Mouse (Mus musculus) lung, embryonic 16.5 days (tissue): Measurements from ENCODE around the gene Ocel1. TPM values are rescaled to one million over a fixed set of nuclear protein-coding genes. Genes with fewer than 3 reads are reported as not detected.

Source experiments
- ATAC-seq: fragments of 200-750 bp; cut with Nextera tagmentation; 2 replicates; pipeline ENCODE4 v1.8.0; 2017; ENCODE audit warnings: low read depth, mild to moderate bottlenecking, moderate library complexity
- H3K27ac ChIP-seq: fragments of 300-500 bp; sonication (generic); 2 replicates; pipeline ENCODE4 v1.5.1; 2014; ENCODE audit warnings: mild to moderate bottlenecking, control low read depth, low read length
- H3K27me3 ChIP-seq: fragments of 300-500 bp; sonication (generic); 2 replicates; pipeline ENCODE4 v1.6.1; 2014; ENCODE audit warnings: low read depth, low read length, mixed read lengths; ENCODE audit not compliant: control insufficient read depth, insufficient read depth
- H3K36me3 ChIP-seq: fragments of 300-500 bp; sonication (generic); 2 replicates; pipeline ENCODE4 v1.6.1; 2014; ENCODE audit warnings: low read length; ENCODE audit not compliant: control insufficient read depth, insufficient read depth
- H3K4me1 ChIP-seq: fragments of 300-500 bp; sonication (generic); replicated peaks from 2 replicates; pipeline ENCODE4 v1.6.1; 2014; ENCODE audit warnings: low read length, mixed read lengths; ENCODE audit not compliant: control insufficient read depth, insufficient read depth
- H3K4me2 ChIP-seq: fragments of 300-500 bp; sonication (generic); 2 replicates; pipeline ENCODE4 v1.6.1; 2014; ENCODE audit warnings: low read depth, low read length, control low read depth
- H3K4me3 ChIP-seq: fragments of 300-500 bp; sonication (generic); 2 replicates; pipeline ENCODE4 v1.5.1; 2014; ENCODE audit warnings: mild to moderate bottlenecking, low read length, control low read depth
- H3K9ac ChIP-seq: fragments of 300-500 bp; sonication (generic); 2 replicates; pipeline ENCODE4 v1.6.1; 2014; ENCODE audit warnings: low read length, control low read depth
- H3K9me3 ChIP-seq: fragments of 300-500 bp; sonication (generic); 2 replicates; pipeline ENCODE4 v1.6.1; 2016; ENCODE audit warnings: low read length; ENCODE audit not compliant: control insufficient read depth
- WGBS: fragments of 180-500 bp; shearing (Covaris S2); extraction: QIAGEN DNeasy Blood & Tissue Kit; methylation state at CpG from one replicate; pipeline ENCODE4 v1.1.7; 2014; 5-methylcytosine and 5-hydroxymethylcytosine counted together
- polyA plus RNA-seq: library from polyadenylated mRNA; unstranded; fragments of >200 nt; fragmentation: Nextera tagmentation; extraction: Ambion mirVana; gene quantifications from 2 replicates; pipeline ENCODE4 v1.2.1, GENCODE M21; 2015

Gene Ocel1
- polyA plus RNA-seq, 1 experiment from 2014 or later: 5.9 TPM

DNA sequence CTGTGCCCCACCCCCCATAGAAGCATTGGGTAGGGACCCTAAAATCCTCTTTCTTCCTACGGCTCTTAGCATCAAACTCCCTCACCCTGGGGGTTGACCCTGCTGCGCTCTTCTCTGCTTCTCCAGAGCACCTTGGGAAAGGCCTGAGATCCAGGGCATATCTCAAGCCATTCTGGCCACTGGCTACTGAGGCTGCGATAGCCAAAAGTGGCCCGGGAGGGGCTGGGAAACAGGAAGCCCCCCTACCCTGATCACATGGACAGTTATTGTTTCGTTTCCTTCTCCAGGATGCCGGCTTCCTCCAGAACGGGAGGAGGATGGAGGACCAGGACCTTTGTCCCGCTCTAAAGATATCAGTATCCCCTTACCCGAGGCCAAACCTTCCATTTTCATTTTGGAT lies 24.5 kb downstream of the Ocel1 start, which contains the start of gene Ushbp1:
Ushbp1 (minus strand) TSS at position 174 of the 400 bp plus-strand sequence.
- Histone ChIP-seq H3K4me3 (peak within 1 kb of the TSS; percentile 92), H3K27ac (peak within 1 kb of the TSS; percentile 88), H3K4me1 (peaks cover 16% of the 10 kb centered on the region), H3K9ac (peak within 1 kb of the TSS; percentile 52), H3K4me2 (peak within 1 kb of the TSS; percentile 93), H3K27me3 (no peaks in the 10 kb centered on the region), H3K36me3 (peaks cover 11% of the 10 kb centered on the region), H3K9me3 (no peaks in the 10 kb centered on the region)
- WGBS: 66% methylated on average over 9 of the region's 9 CpGs
- ATAC-seq: no peak

DNA sequence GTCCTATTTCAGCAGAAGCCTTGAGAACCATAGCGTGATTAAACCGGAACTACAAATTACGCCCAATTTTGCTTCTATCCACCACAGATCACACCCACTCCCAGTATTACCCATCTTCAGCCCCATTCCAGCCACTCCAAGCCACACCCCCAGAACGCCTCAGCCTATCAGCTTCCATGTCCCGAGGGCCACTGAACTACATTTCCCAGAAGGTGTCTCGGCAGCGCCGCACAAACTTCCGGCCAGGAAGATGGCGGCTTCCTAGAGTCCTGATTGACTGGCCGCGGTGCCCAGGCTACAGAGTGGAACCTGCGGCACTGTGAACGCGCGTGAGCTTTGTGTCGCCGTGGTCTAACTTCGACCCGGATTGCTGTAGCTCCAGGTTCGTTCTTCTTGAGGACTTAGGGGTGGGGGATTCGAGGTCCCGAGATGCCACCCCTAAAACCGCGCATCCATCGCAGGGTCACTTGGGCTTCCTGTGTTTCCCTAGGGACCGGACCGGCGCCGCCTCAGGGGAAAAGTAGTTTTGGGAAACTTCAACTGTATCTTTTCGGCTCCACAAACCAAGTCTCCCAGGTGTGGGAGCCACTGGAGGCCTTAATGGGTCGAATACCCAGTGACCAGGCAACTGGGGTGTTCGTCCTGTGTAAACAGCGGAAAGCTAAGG lies 25.7 kb downstream of the Ocel1 start, which contains the start of gene Babam1:
Babam1 (plus strand) TSS at position 223 of the 667 bp plus-strand sequence.
- Histone ChIP-seq H3K27me3 (no peaks in the 10 kb centered on the region), H3K9ac (peak within 1 kb of the TSS; percentile 88), H3K27ac (peak within 1 kb of the TSS; percentile 88), H3K4me1 (peaks cover 16% of the 10 kb centered on the region), H3K36me3 (peaks cover 11% of the 10 kb centered on the region), H3K4me3 (peak within 1 kb of the TSS; percentile 92), H3K4me2 (peak within 1 kb of the TSS; percentile 93), H3K9me3 (no peaks in the 10 kb centered on the region)
- ATAC-seq: peak; percentile 97
- under 1% methylated on average over 34 of the region's 34 CpGs for WGBS

DNA sequence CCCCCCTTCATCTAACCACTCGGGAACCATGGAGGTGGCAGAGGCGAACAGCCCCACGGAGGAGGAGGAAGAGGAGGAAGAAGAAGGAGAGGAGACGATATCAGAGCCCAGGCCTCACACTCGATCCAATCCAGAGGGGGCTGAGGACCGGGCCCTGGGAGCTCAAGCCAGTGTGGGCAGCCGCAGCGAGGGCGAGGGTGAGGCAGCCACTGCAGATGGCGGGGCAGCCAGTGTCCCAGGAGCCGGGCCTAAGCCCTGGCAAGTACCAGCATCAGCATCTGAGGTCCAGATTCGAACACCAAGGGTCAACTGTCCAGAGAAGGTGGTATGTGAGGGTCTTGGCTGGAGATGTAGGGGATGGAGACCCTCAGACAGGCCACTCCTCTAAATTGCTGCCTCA lies 26.6 kb downstream of the Ocel1 start:
- Histone ChIP-seq H3K4me1 (peaks cover 16% of the 10 kb centered on the region), H3K27me3 (no peaks in the 10 kb centered on the region), H3K36me3 (peaks cover 11% of the 10 kb centered on the region), H3K27ac (no peak overlapping the region), H3K9ac (peak overlapping the region; percentile 88), H3K4me3 (peak overlapping the region; percentile 92), H3K4me2 (peak overlapping the region; percentile 93), H3K9me3 (no peaks in the 10 kb centered on the region)
- 83% methylated on average over 12 of the region's 12 CpGs for WGBS
- ATAC-seq: no peak

DNA sequence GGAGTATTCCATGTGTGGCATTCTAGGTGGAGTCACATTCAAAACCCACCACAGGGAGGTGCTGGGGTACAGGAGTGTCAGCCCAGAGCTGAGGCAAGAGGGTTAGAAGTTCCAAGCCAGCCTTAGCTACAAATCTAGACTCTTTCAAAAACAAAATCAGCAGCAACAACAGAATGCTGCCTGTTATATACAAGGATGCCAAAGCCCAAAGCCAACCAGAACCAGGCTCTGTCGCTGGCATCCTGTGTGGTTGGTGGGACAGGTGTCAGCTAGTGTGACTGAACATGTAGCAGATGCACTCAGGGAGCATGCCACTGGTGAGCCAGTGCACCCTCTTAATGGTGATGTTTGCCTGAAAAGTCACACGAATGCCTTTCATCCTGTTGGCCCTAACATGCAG lies 29.7 kb downstream of the Ocel1 start:
- ATAC-seq: no peak
- Histone ChIP-seq H3K4me1 (peaks cover 16% of the 10 kb centered on the region), H3K9me3 (no peaks in the 10 kb centered on the region), H3K4me2 (no peak overlapping the region), H3K27me3 (no peaks in the 10 kb centered on the region), H3K27ac (no peak overlapping the region), H3K36me3 (peaks cover 11% of the 10 kb centered on the region), H3K4me3 (no peak overlapping the region), H3K9ac (no peak overlapping the region)
- WGBS: 76% methylated on average over 2 of the region's 2 CpGs

- H3K27me3 ChIP-seq: no peaks in the 10 kb centered on the region
- H3K9me3 ChIP-seq: no peaks in the 10 kb centered on the region
- no peak overlapping the region for H3K4me3 ChIP-seq
- peaks cover 12% of the 10 kb centered on the region for H3K4me1 ChIP-seq
- H3K9ac ChIP-seq: no peak overlapping the region
- peaks cover 11% of the 10 kb centered on the region for H3K36me3 ChIP-seq
- no peak overlapping the region for H3K27ac ChIP-seq
- ATAC-seq: no peak
- no peak overlapping the region for H3K4me2 ChIP-seq
These were observed 30.4 kb downstream of the Ocel1 start for GRCm38 (mm10) chr8:71401454-71401853.

DNA sequence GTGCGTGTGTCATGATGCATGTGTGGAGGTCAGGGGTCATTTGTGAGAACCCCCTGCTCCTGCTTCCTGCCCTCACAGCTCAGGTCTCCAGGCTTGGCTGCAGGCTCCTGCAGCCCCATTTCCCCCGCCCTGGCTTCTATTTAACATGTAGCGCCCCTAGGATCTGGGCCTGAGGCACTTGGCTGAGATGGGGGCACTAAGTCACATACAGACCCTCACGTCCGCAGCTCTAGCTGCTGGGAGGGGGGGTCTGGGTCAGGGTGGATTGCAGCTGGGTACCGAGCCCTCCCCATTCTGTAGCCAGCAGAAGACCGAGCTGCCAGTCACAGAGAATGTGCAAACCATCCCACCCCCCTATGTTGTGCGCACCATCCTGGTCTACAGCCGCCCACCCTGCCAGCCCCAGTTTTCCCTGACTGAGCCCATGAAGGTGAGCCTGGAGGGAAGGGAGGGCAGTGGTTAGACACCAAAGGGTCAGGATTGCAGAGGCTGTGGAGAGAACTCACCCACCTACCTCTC lies 31.4 kb downstream of the Ocel1 start:
- Histone ChIP-seq H3K9me3 (no peaks in the 10 kb centered on the region), H3K27ac (no peak overlapping the region), H3K36me3 (peaks cover 11% of the 10 kb centered on the region), H3K4me3 (no peak overlapping the region), H3K4me2 (no peak overlapping the region), H3K4me1 (peaks cover 16% of the 10 kb centered on the region), H3K9ac (no peak overlapping the region), H3K27me3 (no peaks in the 10 kb centered on the region)
- ATAC-seq: no peak
- 86% methylated on average over 9 of the region's 9 CpGs for WGBS

DNA sequence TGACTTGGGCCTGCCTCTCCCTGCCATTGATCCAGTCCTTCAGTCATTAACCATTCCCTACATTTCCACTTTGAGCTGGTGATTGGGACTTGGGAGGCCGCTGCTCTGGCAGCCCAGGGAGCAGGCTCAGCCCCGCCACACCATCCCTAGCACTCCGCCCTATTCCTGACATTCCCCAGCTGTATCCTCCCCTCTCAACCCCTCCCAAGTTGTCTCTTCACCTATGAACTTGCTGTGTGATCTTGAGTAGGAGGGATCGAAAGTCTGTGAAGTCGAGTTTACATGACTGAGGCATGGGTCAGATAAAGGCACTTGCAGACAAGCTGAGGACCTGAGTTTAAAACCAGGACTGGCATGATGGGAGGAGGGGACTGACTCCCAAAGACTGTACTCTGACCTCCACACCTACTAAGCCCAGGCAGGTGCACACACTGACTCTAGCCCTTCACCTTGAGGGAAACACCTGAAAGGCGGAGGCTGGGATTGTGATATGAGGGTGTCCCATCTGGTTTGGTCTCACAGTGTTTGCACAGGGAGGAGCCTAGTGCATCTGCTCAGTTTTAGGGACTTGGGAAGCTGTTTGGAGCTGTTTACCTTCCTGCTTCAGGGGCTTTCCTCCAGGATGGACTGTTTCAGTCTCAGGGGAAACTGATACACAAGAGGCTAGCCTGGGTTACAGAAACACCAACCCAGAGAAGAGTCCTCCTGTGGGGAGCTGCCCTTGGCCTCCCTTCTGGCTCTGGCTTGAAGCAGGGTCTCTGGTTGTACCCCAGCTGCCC lies 32.2 kb downstream of the Ocel1 start:
- Histone ChIP-seq H3K4me3 (no peak overlapping the region), H3K27me3 (no peaks in the 10 kb centered on the region), H3K4me2 (no peak overlapping the region), H3K9ac (no peak overlapping the region), H3K9me3 (no peaks in the 10 kb centered on the region), H3K36me3 (peaks cover 14% of the 10 kb centered on the region), H3K27ac (no peak overlapping the region), H3K4me1 (peaks cover 12% of the 10 kb centered on the region)
- no peak for ATAC-seq
- WGBS: 47% methylated on average over 6 of the region's 6 CpGs

DNA sequence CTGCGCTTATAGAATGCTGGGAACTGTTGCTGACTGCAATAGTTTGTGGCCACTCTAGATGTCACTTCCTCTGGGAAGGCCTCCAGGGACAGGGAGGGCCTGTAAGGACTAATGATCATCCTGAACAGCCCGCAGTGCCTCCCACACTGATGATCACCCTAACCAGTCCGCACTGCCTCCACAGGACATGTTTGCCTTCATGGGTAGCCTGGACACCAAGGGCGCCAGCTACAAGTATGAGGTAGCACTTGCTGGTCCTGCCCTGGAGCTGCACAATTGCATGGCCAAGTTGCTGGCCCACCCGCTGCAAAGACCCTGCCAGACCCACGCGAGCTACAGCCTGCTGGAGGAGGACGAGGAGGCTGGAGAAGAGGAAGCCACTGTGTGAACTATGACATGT lies 32.9 kb downstream of the Ocel1 start:
- H3K9me3 ChIP-seq: no peaks in the 10 kb centered on the region
- no peaks in the 10 kb centered on the region for H3K27me3 ChIP-seq
- H3K9ac ChIP-seq: no peak overlapping the region
- no peak overlapping the region for H3K27ac ChIP-seq
- 86% methylated on average over 8 of the region's 8 CpGs for WGBS
- H3K4me3 ChIP-seq: no peak overlapping the region
- H3K4me2 ChIP-seq: no peak overlapping the region
- ATAC-seq: no peak
- peaks cover 15% of the 10 kb centered on the region for H3K36me3 ChIP-seq
- peaks cover 12% of the 10 kb centered on the region for H3K4me1 ChIP-seq

DNA sequence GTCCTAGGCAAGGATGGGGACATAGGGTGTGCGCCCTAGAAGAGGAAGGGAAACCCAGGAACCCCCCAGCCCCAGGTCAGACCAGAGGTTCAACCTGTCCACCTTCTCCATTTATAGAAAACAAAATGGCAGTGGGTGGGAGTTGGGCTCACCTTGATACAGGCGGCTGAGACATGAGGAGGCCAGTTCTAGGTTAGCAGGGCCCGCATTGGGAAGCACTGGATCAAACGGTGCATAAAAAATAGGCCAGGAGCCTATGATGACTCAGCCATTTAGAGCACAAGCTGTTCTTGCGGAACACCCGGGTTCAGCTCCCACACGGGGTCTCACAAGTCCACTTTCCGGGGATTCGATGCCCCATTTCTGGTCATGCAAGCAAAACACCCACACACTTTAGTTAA lies 33.9 kb downstream of the Ocel1 start:
- no peak overlapping the region for H3K27ac ChIP-seq
- ATAC-seq: no peak
- 86% methylated on average over 9 of the region's 9 CpGs for WGBS
- H3K36me3 ChIP-seq: peaks cover 13% of the 10 kb centered on the region
- peaks cover 12% of the 10 kb centered on the region for H3K4me1 ChIP-seq
- no peaks in the 10 kb centered on the region for H3K27me3 ChIP-seq
- H3K4me2 ChIP-seq: no peak overlapping the region; the same call in 1 of the 2 replicates
- H3K4me3 ChIP-seq: no peak overlapping the region
- no peaks in the 10 kb centered on the region for H3K9me3 ChIP-seq
- H3K9ac ChIP-seq: no peak overlapping the region
